Mouse (Mus musculus): Measurements from ENCODE around the gene Slc4a1. TPM values are rescaled to one million over a fixed set of nuclear protein-coding genes. Genes with fewer than 3 reads are reported as not detected.

The Slc4a1 gene
- polyA plus RNA-seq, 1 experiment from 2014 or later, result not detected

DNA sequence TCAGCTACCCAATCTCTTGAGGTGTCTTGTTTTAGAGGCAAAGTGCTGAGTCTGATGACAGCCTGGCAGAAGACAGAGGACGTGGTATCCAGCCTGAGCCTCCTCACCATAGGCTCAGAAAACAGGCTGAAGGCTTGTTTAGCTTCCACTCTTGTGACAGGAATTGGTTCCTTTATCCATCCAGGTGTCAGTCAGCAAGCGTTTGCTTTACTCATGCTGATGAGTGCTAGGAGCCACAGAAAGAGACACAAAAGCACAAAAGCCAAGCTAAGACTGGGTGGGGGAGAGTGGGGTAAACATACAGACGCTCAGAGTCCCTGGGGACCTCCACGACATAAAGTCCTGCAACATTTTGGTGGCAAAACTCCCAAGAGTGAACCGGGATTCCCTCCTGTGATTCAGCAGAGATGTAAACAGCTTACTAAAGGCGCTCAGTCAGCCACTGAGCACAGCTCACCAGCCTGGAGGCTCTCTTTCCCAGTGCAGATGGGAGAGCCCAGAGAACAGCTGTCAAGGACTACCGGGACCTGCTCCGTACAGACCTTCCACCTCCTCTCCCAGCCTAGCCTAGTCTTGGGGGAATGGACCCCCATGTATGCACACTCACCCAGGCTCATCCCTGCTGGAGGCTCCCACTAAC, 10.3 kb upstream of the Slc4a1 start:
- H3K27me3 ChIP-seq, result peaks cover 12% of the 10 kb centered on the region
- no peak for TF ChIP-seq CTCF (IDR thresholded peaks at IDR 0.05)
- no peak for DNase-seq (ENCODE audit: low read depth, low spot score)
- POLR2A ChIA-PET, result no interaction called here
- in situ Hi-C loops (cut with MboI; ENCODE audit: low pct_unique_long_range_greater_than_20kb), result no loop called here
- ATAC-seq, result no peak
- CTCF ChIA-PET, result no interaction called here

DNA sequence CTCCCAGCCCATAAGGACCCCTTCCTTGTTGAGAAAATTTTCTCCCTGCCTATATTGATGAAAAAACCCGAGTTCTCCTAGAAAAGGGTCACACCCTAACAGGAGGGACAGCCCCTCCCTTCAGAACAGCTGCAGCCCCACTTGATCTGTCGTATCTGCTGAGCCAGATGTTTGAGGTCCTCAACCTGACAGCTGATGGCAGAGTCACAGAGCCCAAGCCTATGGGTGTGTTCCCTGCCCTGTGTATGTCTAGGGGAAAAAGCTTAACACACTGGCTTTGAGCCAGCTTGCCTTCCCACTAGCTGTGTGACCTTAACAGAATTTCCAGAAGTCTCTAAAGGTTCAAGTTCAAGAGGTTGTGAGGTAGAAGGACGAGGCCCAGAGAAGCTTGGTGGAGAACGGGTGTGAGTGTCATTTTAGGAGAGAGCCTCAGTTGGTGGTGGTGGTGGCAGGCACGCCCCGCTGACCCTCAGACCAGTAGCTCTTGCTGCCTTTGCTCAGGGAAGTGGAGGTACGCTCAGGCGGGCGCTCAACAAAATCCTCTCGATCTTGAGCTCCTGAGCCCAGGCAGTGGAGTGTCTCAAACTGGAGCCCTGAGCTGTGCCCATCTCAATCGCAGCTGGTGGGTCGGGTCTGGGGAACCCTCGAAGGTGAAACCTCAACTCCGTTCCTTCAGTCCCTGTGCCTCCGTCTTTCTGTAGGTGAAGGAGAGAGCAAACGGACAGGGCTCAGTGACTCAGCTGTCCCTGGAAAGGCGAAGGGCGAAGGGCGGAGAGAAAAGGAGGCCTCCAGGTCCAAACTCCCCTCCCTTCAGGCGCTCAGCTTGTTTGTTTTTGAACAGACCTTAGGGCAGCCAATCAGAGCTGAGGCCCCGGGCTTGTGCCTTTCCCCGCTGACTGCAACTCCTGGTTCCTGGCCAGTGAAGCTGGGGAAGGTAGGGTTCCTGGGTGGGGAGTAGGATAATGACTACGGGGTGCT, 9.5 kb upstream of the Slc4a1 start:
- ChIA-PET CTCF (no interaction called here), POLR2A (interaction anchor here (0.9 kb wide), 1 partner anchor 26 kb away, joined by 4 read pairs; no protein-coding TSS in a partner anchor)
- ATAC-seq, result no peak

DNA sequence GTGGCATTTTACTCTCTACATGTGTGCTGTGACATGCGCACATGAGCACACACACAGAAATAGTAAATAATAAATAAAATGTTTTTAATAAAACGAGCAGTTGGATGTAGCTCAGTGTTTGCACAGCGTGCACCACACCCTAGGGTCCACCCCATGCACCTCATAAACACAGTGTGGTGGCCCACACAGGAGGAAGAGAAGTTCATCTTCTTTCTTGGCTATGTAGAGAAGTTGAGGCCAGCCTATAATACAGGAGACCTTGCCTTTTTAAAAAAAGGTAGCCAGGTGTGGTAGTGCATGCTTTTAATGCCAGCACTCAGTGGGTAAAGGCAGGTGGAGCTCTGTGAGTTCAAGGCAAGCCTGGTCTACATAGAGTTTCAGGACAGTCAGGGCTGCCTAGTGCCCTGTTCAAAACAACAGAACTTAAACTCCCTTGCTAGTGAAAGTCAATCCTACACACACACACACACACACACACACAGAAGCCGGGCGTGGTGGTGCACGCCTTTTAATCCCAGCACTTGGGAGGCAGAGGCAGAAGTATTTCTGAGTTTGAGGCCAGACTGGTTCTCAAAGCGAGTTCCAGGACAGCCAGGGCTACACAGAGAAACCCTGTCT, 8.2 kb upstream of the Slc4a1 start:
- no peak for DNase-seq (ENCODE audit: low read depth, low spot score)
- no peak for ATAC-seq
- ChIA-PET CTCF (no interaction called here), POLR2A (no interaction called here)
- H3K27me3 ChIP-seq, result peaks cover 12% of the 10 kb centered on the region
- no peak for TF ChIP-seq CTCF (IDR thresholded peaks at IDR 0.05)
- in situ Hi-C loops (cut with MboI; ENCODE audit: low pct_unique_long_range_greater_than_20kb), result no loop called here

More for the DNA sequence above, 9.5 kb upstream of the Slc4a1 start:
- in situ Hi-C loops (cut with MboI; ENCODE audit: low pct_unique_long_range_greater_than_20kb), result no loop called here
- peaks cover 12% of the 10 kb centered on the region for H3K27me3 ChIP-seq
- no peak for DNase-seq (ENCODE audit: low read depth, low spot score)
- TF ChIP-seq CTCF (IDR thresholded peaks at IDR 0.05), result no peak

GRCm38 (mm10) chr11:102373646-102374045, 7.6 kb upstream of the Slc4a1 start:
- DNase-seq (ENCODE audit: low read depth, low spot score) (no peak), ATAC-seq (no peak)
- H3K27me3 ChIP-seq, result peaks cover 12% of the 10 kb centered on the region
- POLR2A ChIA-PET, result no interaction called here
- in situ Hi-C loops (cut with MboI; ENCODE audit: low pct_unique_long_range_greater_than_20kb), result no loop called here
- TF ChIP-seq CTCF (IDR thresholded peaks at IDR 0.05), result no peak
- CTCF ChIA-PET, result no interaction called here

DNA sequence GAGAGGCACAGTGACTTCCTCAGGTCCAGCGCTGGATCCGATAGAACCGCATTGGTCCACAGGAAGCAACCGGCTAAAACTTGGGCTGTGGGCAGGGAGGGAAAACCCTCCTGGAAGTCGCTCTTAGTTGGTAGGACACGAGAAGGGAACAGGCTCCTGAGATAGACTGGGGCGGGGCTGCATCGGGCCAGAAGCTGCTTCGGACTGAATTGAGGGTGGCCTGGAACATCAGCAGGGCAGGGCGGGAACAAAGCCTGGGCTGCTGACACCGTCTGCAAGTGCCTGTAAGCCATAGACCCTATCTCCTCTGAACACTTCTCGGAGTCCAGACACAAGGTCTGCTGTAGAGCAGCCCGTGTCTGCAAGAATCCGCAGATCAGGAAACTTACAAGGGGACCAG, 6.9 kb upstream of the Slc4a1 start:
- ATAC-seq, result no peak
- peaks cover 12% of the 10 kb centered on the region for H3K27me3 ChIP-seq
- in situ Hi-C loops (cut with MboI; ENCODE audit: low pct_unique_long_range_greater_than_20kb), result no loop called here
- POLR2A ChIA-PET, result no interaction called here
- no peak for DNase-seq (ENCODE audit: low read depth, low spot score)
- CTCF ChIA-PET, result no interaction called here
- TF ChIP-seq CTCF (IDR thresholded peaks at IDR 0.05), result no peak

DNA sequence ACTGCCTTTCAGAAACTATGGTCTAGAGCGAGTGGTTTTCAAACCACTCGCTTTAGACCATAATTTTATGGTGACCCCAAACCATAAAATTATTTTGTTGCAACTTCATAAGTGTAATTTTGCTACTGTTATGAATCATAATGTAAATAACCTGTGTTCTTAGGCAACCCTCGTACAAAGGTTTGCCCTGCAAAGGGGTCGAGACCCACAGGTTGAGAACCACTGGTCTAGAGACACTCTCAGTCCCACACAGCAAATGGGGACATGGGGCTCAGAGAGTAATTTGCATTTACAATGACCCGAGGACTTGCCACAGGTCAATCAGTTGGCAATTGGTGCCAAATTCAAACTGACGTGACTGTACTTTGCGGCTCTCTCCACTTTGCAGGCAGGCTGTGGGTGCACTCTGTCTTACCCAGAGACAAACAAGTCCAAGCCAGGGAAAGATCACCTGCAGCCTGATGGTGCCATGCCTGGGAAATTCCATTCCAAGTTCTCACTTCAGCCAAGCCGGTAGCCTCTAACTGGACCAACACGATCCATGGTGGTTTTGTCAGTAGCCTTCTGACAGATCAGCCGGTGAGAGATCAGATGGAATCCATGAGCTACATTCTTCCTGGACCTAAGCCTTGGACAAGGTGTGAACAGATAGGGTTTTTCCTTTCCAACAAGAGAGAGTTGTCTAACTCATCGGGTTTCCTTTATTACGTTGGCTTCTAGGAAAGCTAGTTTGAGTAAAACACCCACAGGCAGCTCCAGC, 6.1 kb upstream of the Slc4a1 start:
- ChIA-PET CTCF (no interaction called here), POLR2A (no interaction called here)
- ATAC-seq (no peak), DNase-seq (ENCODE audit: low read depth, low spot score) (no peak)
- no peak for TF ChIP-seq CTCF (IDR thresholded peaks at IDR 0.05)
- in situ Hi-C loops (cut with MboI; ENCODE audit: low pct_unique_long_range_greater_than_20kb), result no loop called here
- H3K27me3 ChIP-seq, result peaks cover 12% of the 10 kb centered on the region

GRCm38 (mm10) chr11:102370285-102370684, 4.3 kb upstream of the Slc4a1 start:
- no peak for DNase-seq (ENCODE audit: low read depth, low spot score)
- ATAC-seq, result no peak
- ChIA-PET CTCF (no interaction called here), POLR2A (no interaction called here)
- TF ChIP-seq CTCF (IDR thresholded peaks at IDR 0.05), result no peak
- peaks cover 6% of the 10 kb centered on the region for H3K27me3 ChIP-seq
- in situ Hi-C loops (cut with MboI; ENCODE audit: low pct_unique_long_range_greater_than_20kb), result no loop called here

DNA sequence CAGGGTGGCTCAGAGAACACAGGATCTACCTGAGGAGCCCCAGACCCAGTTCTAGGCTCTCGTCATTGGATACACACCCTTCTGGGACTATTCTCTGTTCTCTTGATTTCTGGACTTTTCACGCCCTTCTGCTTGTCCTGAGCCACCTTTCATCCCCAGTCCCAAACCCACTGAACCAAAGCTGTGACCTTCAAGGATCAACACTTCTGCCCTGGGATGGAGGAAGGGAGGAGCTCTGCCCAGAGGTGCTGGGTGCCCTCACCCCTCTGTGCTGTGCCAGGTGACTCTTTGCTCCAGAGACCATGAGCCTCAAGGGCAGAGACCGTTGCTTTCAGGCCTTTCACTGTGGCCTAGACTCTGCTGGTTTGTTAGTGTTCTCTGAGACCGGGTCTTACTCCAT, 3.3 kb upstream of the Slc4a1 start:
- ATAC-seq, result no peak
- POLR2A ChIA-PET, result no interaction called here
- DNase-seq (ENCODE audit: low read depth, low spot score), result no peak
- CTCF ChIA-PET, result no interaction called here
- H3K27me3 ChIP-seq, result peaks cover 7% of the 10 kb centered on the region
- TF ChIP-seq CTCF (IDR thresholded peaks at IDR 0.05), result no peak
- in situ Hi-C loops (cut with MboI; ENCODE audit: low pct_unique_long_range_greater_than_20kb), result no loop called here

GRCm38 (mm10) chr11:102368347-102368746, 2.3 kb upstream of the Slc4a1 start:
- ATAC-seq, result no peak
- in situ Hi-C loops (cut with MboI; ENCODE audit: low pct_unique_long_range_greater_than_20kb), result no loop called here
- H3K27me3 ChIP-seq, result peaks cover 16% of the 10 kb centered on the region
- POLR2A ChIA-PET, result no interaction called here
- DNase-seq (ENCODE audit: low read depth, low spot score), result no peak
- CTCF ChIA-PET, result no interaction called here
- no peak for TF ChIP-seq CTCF (IDR thresholded peaks at IDR 0.05)

DNA sequence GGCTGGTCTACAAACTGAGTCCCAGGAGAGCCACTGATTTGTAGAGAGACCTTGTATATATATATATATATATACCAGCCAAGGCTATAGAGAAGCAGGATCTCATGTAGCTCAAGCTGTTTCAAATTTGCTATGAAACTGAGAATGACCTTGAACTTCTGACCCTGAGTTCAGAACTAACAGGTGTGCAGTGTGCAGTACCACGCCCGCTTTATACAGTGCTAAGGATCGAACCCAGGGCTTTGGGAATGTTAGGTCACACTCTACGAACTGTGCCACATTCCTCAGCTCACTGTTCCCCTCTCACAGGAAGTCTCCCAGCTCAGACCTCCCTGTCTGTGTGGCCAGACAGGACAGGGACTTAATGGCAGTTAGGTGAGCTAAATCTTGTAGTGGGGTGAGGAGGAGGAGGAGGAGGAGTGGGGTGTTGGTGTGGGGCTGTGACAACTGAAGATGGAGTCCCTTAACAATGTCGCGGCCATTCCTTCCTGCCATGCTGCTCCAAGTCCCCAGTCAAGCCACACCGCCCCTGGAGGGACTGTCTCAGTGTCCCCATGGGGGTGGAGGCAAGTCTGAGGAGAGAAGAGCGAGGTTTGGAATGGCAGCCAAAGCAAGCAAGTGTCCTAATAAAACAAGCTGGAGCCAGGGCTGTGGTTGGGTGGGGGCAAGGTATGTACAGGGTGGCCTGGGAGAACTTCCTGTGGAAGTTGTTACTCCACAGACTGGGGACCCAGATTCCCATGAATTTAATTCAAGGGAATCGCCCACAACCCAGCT, 1.7 kb upstream of the Slc4a1 start:
- in situ Hi-C loops (cut with MboI; ENCODE audit: low pct_unique_long_range_greater_than_20kb), result no loop called here
- no peak for TF ChIP-seq CTCF (IDR thresholded peaks at IDR 0.05)
- H3K27me3 ChIP-seq, result peaks cover 22% of the 10 kb centered on the region

More for the DNA sequence above, 1.7 kb upstream of the Slc4a1 start:
- ATAC-seq (no peak), DNase-seq (ENCODE audit: low read depth, low spot score) (no peak)
- ChIA-PET CTCF (interaction anchor here (0.8 to 0.9 kb wide), 2 partner anchors 16 to 61 kb away, joined by 3 read pairs; no protein-coding TSS in a partner anchor), POLR2A (no interaction called here)

Measured in Patski (cell line).